Mouse (Mus musculus) left cerebral cortex, postnatal 14 days (tissue): Measurements from ENCODE around the gene Nlrp3. TPM values are rescaled to one million over a fixed set of nuclear protein-coding genes. Genes with fewer than 3 reads are reported as not detected.
A peak's percentile ranks its signal among the peaks of the same experiment; 100 is the strongest.

Experiments used
- DNase-seq, 2 experiments: peaks; one replicate each; pipeline ENCODE4 v3.0.0; 2021 to 2022; ENCODE audit warnings: low spot score in 2 of 2, mixed read lengths in 1 of 2
- intact Hi-C: fragments of 180-260 bp; cut with DNase I; formaldehyde crosslinking; loops from one replicate; pipeline ENCODE4 v1.15.1; 2025
- total RNA-seq, 2 experiments: library from RNA; stranded (reverse); gene quantifications; 2 replicates each; pipeline ENCODE4 v1.2.3; 2021

The Nlrp3 gene
- total RNA-seq, 2 experiments from 2014 or later, result 0.80 to 1.1 TPM

DNA sequence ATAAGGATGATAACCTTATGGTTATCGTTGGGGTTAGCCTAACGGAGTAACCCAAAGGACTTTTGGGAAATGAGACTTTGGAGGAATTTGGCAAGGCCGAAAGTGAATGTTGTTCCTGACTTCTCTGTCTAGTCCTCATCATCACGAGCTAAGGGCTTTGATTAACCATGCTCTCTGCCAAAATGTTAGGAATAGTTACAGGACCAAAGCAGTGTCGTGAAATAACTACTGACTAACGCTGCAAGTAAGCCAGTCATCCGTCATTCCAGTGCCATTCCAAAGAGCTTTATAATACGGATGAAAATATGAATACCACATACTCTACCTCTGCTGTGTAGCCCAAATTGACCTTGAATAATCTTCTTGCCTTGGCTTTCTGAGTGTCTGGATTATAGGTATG, 55.6 kb downstream of the Nlrp3 start:
- DNase-seq, result no peak
- intact Hi-C loops, result no loop called here

DNA sequence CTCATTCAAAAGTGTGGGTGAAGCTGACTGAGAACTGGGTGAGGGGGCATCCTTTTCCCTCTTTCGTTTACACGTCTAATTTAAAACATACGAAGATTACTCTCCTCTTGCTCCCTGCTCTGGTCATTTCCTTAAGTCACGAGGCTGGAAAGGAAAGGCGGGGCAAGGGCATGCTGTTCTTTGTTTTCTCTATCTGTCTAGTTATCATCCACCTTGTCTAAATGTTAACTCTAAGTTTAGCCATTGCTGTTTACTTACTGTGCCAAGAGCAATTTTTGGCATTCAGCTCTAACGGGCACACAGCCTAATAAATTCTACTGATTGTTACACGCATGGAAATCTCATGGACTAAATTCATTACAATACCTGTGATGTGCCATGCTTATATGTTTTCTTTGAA, 57.8 kb downstream of the Nlrp3 start:
- intact Hi-C loops, result no loop called here

DNA sequence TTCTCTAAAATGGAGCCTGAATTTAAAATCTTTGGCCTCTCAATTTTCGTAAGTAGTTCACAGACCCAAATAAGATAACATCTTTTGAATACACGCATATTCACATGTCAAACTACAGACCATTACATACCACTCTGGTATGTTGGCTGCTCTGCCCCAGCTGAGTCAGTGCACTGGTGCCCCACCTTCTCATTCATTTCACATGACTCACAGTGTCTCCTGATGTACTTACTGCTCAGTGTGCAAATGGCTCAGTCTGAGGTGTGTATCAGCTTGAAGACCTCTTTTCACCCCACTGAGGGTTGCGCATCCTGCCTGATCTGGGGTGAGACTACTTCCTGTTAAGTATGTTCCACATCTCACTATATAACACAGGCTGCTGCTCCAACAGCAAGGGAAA, 59.5 kb downstream of the Nlrp3 start:
- no peak for DNase-seq
- intact Hi-C loops, result no loop called here

More for the DNA sequence above, 57.8 kb downstream of the Nlrp3 start:
- DNase-seq, result no peak

DNA sequence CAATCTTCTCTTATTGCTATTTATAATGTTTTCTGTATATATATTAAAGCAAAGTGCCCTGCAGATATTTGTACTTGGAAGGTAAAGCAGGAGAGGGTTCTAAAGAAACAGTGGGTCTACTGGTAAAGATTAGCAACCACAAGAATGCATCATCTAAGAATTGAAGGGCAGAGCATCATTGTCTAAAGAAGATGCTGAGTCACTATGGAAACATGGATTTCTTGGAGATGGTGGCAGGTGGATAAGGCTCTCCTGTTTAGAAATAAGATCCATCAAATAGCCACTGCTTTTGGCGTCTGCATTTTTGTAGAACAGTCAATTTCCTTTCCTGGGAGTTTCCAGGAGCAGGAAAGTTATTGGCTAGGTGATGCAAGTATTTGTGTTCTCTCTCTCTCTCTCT, 60.9 kb downstream of the Nlrp3 start:
- intact Hi-C loops, result no loop called here
- no peak for DNase-seq

DNA sequence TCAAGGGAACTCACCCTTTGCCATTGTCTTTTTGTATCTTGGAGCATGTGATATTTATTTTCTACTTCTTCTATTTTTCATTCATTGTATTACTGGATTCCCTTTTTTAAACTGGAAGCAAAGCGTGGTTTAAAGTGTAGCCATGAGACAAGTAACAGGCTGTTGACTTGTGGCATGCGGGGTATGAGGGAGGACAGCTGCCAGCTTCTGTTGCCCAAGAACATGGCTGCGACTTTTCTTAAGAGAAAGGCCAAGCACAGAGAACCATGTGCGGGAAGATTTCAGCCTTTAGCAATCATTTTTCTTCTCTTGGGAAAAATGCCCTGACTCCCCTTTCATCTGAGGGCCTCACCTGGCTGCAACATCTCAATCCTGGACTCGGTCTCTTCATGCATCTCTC, 70.3 kb downstream of the Nlrp3 start:
- no peak for DNase-seq
- intact Hi-C loops, result no loop called here

DNA sequence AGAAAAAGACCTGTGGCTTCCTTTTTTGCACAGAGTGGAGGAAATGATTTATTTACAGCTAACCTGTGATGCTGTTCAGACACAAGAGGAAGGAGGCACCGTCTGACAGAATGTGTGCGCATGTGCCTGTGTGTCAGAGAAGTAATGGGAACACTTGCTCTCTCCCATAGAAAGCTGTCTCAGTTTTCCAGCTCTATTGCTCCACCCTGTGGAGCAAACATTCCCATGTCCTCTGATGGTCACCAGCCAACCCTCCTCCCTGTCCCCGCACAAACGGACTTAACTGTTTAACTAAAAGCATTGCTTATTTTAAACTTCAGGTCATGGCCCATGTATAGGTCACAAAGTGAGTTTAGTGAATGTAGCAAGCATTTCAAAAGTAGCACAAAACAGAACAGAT, 72.8 kb downstream of the Nlrp3 start:
- intact Hi-C loops, result loop anchor here (1.0 kb wide), 1 partner anchor 89 kb away; no protein-coding TSS in a partner anchor
- peak; percentile 52 to 68 for DNase-seq

Other genes with a start within 250 kb of the Nlrp3 start
- 10 to 100 TPM; 17.1 to 19.9 TPM for gene Wnt9a, start 234.6 kb upstream of the Nlrp3 start, total RNA-seq
- not detected for gene Prss38, start 165.9 kb upstream of the Nlrp3 start, total RNA-seq
- 10 to 100 TPM; 30.7 to 32.7 TPM for gene Jmjd4, start 91.5 kb upstream of the Nlrp3 start, total RNA-seq
- 100 to 1,000 TPM; 388 to 398 TPM for gene Snap47, start 90.4 kb upstream of the Nlrp3 start, total RNA-seq
- gene Zfp867, start 69.1 kb upstream of the Nlrp3 start, total RNA-seq, result 1 to 10 TPM; 3.7 to 3.9 TPM
- 10 to 100 TPM; 12.5 to 14.0 TPM for gene Zkscan17, start 14.8 kb upstream of the Nlrp3 start, total RNA-seq
- not detected for gene Olfr222, start 34.7 kb downstream of the Nlrp3 start, total RNA-seq
- not detected for gene Olfr223, start 51.7 kb downstream of the Nlrp3 start, total RNA-seq
- 100 to 1,000 TPM; 249 to 264 TPM for gene Mprip, start 119.7 kb downstream of the Nlrp3 start, total RNA-seq
- 1 to 10 TPM in 1 of 2 experiments, under 1 TPM in 1; 0.89 to 1.9 TPM for gene Pld6, start 246.1 kb downstream of the Nlrp3 start, total RNA-seq